Mouse (Mus musculus): ENCODE results near the gene Brsk1. TPM values are rescaled to one million over a fixed set of nuclear protein-coding genes. Genes with fewer than 3 reads are reported as not detected.

Brsk1 gene
- total RNA-seq, 1 experiment = 20.7 TPM

DNA sequence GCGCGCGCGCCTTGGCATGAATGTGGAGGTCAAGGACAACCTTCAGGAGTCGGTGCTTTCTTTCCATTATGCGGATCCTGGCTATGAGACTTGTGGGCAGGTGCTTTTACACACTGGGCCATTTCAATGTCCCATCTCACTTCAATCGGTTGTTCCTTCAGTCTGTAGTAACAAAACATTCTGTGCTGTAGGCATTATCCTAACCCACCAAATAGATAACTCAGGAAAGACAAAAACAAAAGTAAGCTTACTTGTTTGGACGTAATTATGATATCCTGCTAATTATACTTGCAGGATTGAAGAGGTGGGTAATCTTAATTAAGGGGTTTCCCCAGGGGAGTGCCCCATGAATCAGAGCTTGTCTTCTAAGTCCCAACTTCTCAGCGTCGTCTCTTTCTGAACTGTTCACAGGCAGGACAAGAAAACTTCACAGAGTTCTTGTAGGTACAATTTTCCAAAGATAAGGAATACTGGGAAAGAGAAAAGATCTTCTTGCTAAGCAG is 48.7 kb downstream of the Brsk1 start:
- peak overlapping the region; percentile 39 for H3K4me3 ChIP-seq (ENCODE audit: insufficient read depth in 1 of 2, low read depth in 1 of 2, low read length in 2 of 2, poor library complexity in 1 of 2, severe bottlenecking in 1 of 2)
- H3K27ac ChIP-seq (ENCODE audit: insufficient read depth, low read depth, low read length, poor library complexity, severe bottlenecking) = no peak overlapping the region
- in situ Hi-C loops (cut with MboI; ENCODE audit: low sequenced_read_pairs in 2 of 2, unreplicated experiment in 2 of 2) = no loop called here
- TF ChIP-seq MAFK (IDR thresholded peaks at IDR 0.05; ENCODE audit: insufficient read depth, low read depth, low read length) (no peak), CHD2 (IDR thresholded peaks at IDR 0.05; ENCODE audit: low read depth, low read length) (no peak), ZNF384 (IDR thresholded peaks at IDR 0.05; ENCODE audit: low read depth, low read length) (no peak), HCFC1 (IDR thresholded peaks at IDR 0.05; ENCODE audit: borderline replicate concordance, insufficient read depth, low read length) (no peak), ZC3H11A (IDR thresholded peaks at IDR 0.05; ENCODE audit: borderline replicate concordance, low read depth, low read length) (no peak)
- H3K9me3 ChIP-seq (ENCODE audit: control insufficient read depth, insufficient read depth, low read depth, low read length) = no peaks in the 10 kb centered on the region
- H3K9ac ChIP-seq (ENCODE audit: insufficient read depth, low read depth, low read length, poor library complexity, severe bottlenecking) = no peak overlapping the region
- no peak for DNase-seq (ENCODE audit: low read depth, low spot score)
- peaks cover 19% of the 10 kb centered on the region for H3K36me3 ChIP-seq (ENCODE audit: control insufficient read depth, insufficient read depth, low read length, poor library complexity, severe bottlenecking)
- peaks cover 0 to 11% of the 10 kb centered on the region in 2 experiments; a peak in 1 of 4 replicates for H3K4me1 ChIP-seq (ENCODE audit: control insufficient read depth in 2 of 2, insufficient read depth in 2 of 2, low read length in 2 of 2, poor library complexity in 1 of 2)

GRCm38 (mm10) chr7:4739544-4740275 is 49.3 kb downstream of the Brsk1 start, which contains the start of gene Kmt5c:
Gene Kmt5c, plus strand, starts transcription at chr7:4740115.
- in situ Hi-C loops (cut with MboI; ENCODE audit: low sequenced_read_pairs in 2 of 2, unreplicated experiment in 2 of 2) = no loop called here

DNA sequence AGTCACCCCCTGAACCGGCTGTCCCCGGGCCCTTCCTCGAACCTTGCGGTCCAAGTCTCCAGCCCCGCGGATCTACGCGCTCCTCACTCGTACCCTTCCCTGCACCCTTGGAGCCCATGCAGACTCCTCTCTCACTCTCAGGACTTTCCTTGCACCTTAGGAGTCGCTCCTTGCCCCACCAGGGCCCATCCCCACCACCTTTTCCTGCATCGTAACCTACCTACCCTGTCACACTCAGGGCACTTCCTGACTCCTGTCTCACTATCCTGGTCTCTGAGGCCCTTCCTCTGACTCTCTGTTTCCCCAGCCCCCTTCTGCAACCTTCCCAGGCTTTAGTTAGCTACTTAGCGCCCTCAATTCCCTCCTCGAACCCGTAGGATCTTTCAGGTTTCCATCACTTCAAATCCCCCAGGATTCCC is 49.9 kb downstream of the Brsk1 start:
- H3K9ac ChIP-seq (ENCODE audit: insufficient read depth, low read depth, low read length, poor library complexity, severe bottlenecking) = peak overlapping the region; percentile 94
- TF ChIP-seq ZNF384 (IDR thresholded peaks at IDR 0.05; ENCODE audit: low read depth, low read length) = no peak
- no peak for TF ChIP-seq MAFK (IDR thresholded peaks at IDR 0.05; ENCODE audit: insufficient read depth, low read depth, low read length)
- no peak for TF ChIP-seq CHD2 (IDR thresholded peaks at IDR 0.05; ENCODE audit: low read depth, low read length)
- no peak for TF ChIP-seq HCFC1 (IDR thresholded peaks at IDR 0.05; ENCODE audit: borderline replicate concordance, insufficient read depth, low read length)
- no peak for TF ChIP-seq ZC3H11A (IDR thresholded peaks at IDR 0.05; ENCODE audit: borderline replicate concordance, low read depth, low read length)
- H3K9me3 ChIP-seq (ENCODE audit: control insufficient read depth, insufficient read depth, low read depth, low read length) = no peaks in the 10 kb centered on the region
- peaks cover 28% of the 10 kb centered on the region for H3K36me3 ChIP-seq (ENCODE audit: control insufficient read depth, insufficient read depth, low read length, poor library complexity, severe bottlenecking)
- peak overlapping the region; percentile 63 for H3K27ac ChIP-seq (ENCODE audit: insufficient read depth, low read depth, low read length, poor library complexity, severe bottlenecking)
- H3K4me3 ChIP-seq (ENCODE audit: insufficient read depth in 1 of 2, low read depth in 1 of 2, low read length in 2 of 2, poor library complexity in 1 of 2, severe bottlenecking in 1 of 2) = peak overlapping the region; percentile 90 to 95
- DNase-seq (ENCODE audit: low read depth, low spot score) = no peak
- in situ Hi-C loops (cut with MboI; ENCODE audit: low sequenced_read_pairs in 2 of 2, unreplicated experiment in 2 of 2) = no loop called here
- H3K4me1 ChIP-seq (ENCODE audit: control insufficient read depth in 2 of 2, insufficient read depth in 2 of 2, low read length in 2 of 2, poor library complexity in 1 of 2) = peaks cover 0 to 11% of the 10 kb centered on the region in 2 experiments; a peak in 1 of 4 replicates

More at GRCm38 (mm10) chr7:4739544-4740275, 49.3 kb downstream of the Brsk1 start, which contains the start of gene Kmt5c:
- TF ChIP-seq HCFC1 (IDR thresholded peaks at IDR 0.05; ENCODE audit: borderline replicate concordance, insufficient read depth, low read length) (no peak), CHD2 (IDR thresholded peaks at IDR 0.05; ENCODE audit: low read depth, low read length) (peak; percentile 97)
- Histone ChIP-seq H3K9me3 (ENCODE audit: control insufficient read depth, insufficient read depth, low read depth, low read length) (no peaks in the 10 kb centered on the region), H3K27ac (ENCODE audit: insufficient read depth, low read depth, low read length, poor library complexity, severe bottlenecking) (peak within 1 kb of the TSS; percentile 63), H3K36me3 (ENCODE audit: control insufficient read depth, insufficient read depth, low read length, poor library complexity, severe bottlenecking) (peaks cover 25% of the 10 kb centered on the region), H3K4me3 (ENCODE audit: insufficient read depth in 1 of 2, low read depth in 1 of 2, low read length in 2 of 2, poor library complexity in 1 of 2, severe bottlenecking in 1 of 2) (peak within 1 kb of the TSS; percentile 90 to 95), H3K4me1 (ENCODE audit: control insufficient read depth in 2 of 2, insufficient read depth in 2 of 2, low read length in 2 of 2, poor library complexity in 1 of 2) (peaks cover 0 to 11% of the 10 kb centered on the region in 2 experiments; a peak in 1 of 4 replicates), H3K9ac (ENCODE audit: insufficient read depth, low read depth, low read length, poor library complexity, severe bottlenecking) (peak within 1 kb of the TSS; percentile 94)
- peak; percentile 99 for DNase-seq (ENCODE audit: low read depth, low spot score)

GRCm38 (mm10) chr7:4741151-4741550 is 50.7 kb downstream of the Brsk1 start:
- TF ChIP-seq CHD2 (IDR thresholded peaks at IDR 0.05; ENCODE audit: low read depth, low read length) = no peak
- no peak for TF ChIP-seq HCFC1 (IDR thresholded peaks at IDR 0.05; ENCODE audit: borderline replicate concordance, insufficient read depth, low read length)
- TF ChIP-seq ZC3H11A (IDR thresholded peaks at IDR 0.05; ENCODE audit: borderline replicate concordance, low read depth, low read length) = no peak
- no peak for TF ChIP-seq ZNF384 (IDR thresholded peaks at IDR 0.05; ENCODE audit: low read depth, low read length)
- no peak for TF ChIP-seq MAFK (IDR thresholded peaks at IDR 0.05; ENCODE audit: insufficient read depth, low read depth, low read length)
- peak; percentile 85 for DNase-seq (ENCODE audit: low read depth, low spot score)
- in situ Hi-C loops (cut with MboI; ENCODE audit: low sequenced_read_pairs in 2 of 2, unreplicated experiment in 2 of 2) = no loop called here
- peak overlapping the region; percentile 90 to 95 for H3K4me3 ChIP-seq (ENCODE audit: insufficient read depth in 1 of 2, low read depth in 1 of 2, low read length in 2 of 2, poor library complexity in 1 of 2, severe bottlenecking in 1 of 2)
- H3K36me3 ChIP-seq (ENCODE audit: control insufficient read depth, insufficient read depth, low read length, poor library complexity, severe bottlenecking) = peaks cover 35% of the 10 kb centered on the region
- H3K9me3 ChIP-seq (ENCODE audit: control insufficient read depth, insufficient read depth, low read depth, low read length) = no peaks in the 10 kb centered on the region
- H3K27ac ChIP-seq (ENCODE audit: insufficient read depth, low read depth, low read length, poor library complexity, severe bottlenecking) = peak overlapping the region; percentile 63; the same call in 1 of the 2 replicates
- H3K9ac ChIP-seq (ENCODE audit: insufficient read depth, low read depth, low read length, poor library complexity, severe bottlenecking) = peak overlapping the region; percentile 94; the same call in 1 of the 2 replicates
- peaks cover 0 to 16% of the 10 kb centered on the region in 2 experiments; a peak in 1 of 4 replicates for H3K4me1 ChIP-seq (ENCODE audit: control insufficient read depth in 2 of 2, insufficient read depth in 2 of 2, low read length in 2 of 2, poor library complexity in 1 of 2)

Data from ES-E14 (cell line).